Mouse (Mus musculus) stomach, postnatal 0 days (tissue): ENCODE measurements at regions not wholly inside any gene's neighbourhood (a gene's known extent, or its start where the extent isn't known, plus 50 kb on each side); places are given as distances from the start of the nearest gene placed in this dataset.

Experiments
- CTCF ChIP-seq: IDR thresholded peaks from 2 replicates; pipeline ENCODE4 v1.5.1; 2016; ENCODE audit warnings: antibody characterized with exemption, low read depth, mild to moderate bottlenecking, moderate library complexity
- EP300 ChIP-seq: optimal IDR thresholded peaks from 2 replicates; pipeline ENCODE3; 2016; ENCODE audit warnings: antibody characterized with exemption

- TF ChIP-seq CTCF: no peak
- no peak for TF ChIP-seq EP300
Measured at GRCm38 (mm10) chr10:125072401-125072800, 316.9 kb downstream of the Slc16a7 start.
